Mouse (Mus musculus): ENCODE results near the gene Rftn1. TPM values are rescaled to one million over a fixed set of nuclear protein-coding genes. Genes with fewer than 3 reads are reported as not detected.

Gene Rftn1
- polyA plus RNA-seq, 1 experiment from 2014 or later, result 17.0 TPM

GRCm38 (mm10) chr17:50135466-50135865, 55.0 kb downstream of the Rftn1 start:
- Histone ChIP-seq H3K27ac (no peak overlapping the region), H3K4me2 (no peak overlapping the region), H3K9me3 (no peaks in the 10 kb centered on the region), H3K9ac (no peak overlapping the region), H3K27me3 (no peaks in the 10 kb centered on the region), H3K4me1 (replicated peaks) (no peaks in the 10 kb centered on the region), H3K36me3 (no peaks in the 10 kb centered on the region), H3K4me3 (no peak overlapping the region)
- WGBS, result 79% methylated on average over 10 of the region's 10 CpGs
- no peak for ATAC-seq (ENCODE audit: low FRiP score)

- 65% methylated on average over 4 of the region's 4 CpGs for WGBS
- H3K4me3 ChIP-seq, result no peak overlapping the region
- ATAC-seq (ENCODE audit: low FRiP score), result no peak
- H3K9me3 ChIP-seq, result no peaks in the 10 kb centered on the region
- no peak overlapping the region for H3K4me2 ChIP-seq
- 0 out of 2 replicates have a peak, but pooled peaks cover 13% of the 10 kb centered on the region for H3K4me1 ChIP-seq (replicated peaks)
- no peaks in the 10 kb centered on the region for H3K27me3 ChIP-seq
- no peak overlapping the region for H3K9ac ChIP-seq
- no peak overlapping the region for H3K27ac ChIP-seq
- H3K36me3 ChIP-seq, result no peaks in the 10 kb centered on the region
These were observed 58.8 kb downstream of the Rftn1 start for GRCm38 (mm10) chr17:50131698-50132097.

- Histone ChIP-seq H3K4me2 (no peak overlapping the region), H3K4me3 (no peak overlapping the region), H3K9me3 (no peaks in the 10 kb centered on the region), H3K27me3 (no peaks in the 10 kb centered on the region), H3K9ac (no peak overlapping the region), H3K36me3 (no peaks in the 10 kb centered on the region), H3K27ac (no peak overlapping the region), H3K4me1 (replicated peaks) (0 out of 2 replicates have a peak, but pooled peaks cover 13% of the 10 kb centered on the region)
- no peak for ATAC-seq (ENCODE audit: low FRiP score)
- 81% methylated on average over 4 of the region's 4 CpGs for WGBS
These were observed 60.1 kb downstream of the Rftn1 start for GRCm38 (mm10) chr17:50130421-50130820.

- Histone ChIP-seq H3K27me3 (no peaks in the 10 kb centered on the region), H3K9me3 (no peaks in the 10 kb centered on the region), H3K4me2 (no peak overlapping the region), H3K9ac (no peak overlapping the region), H3K36me3 (no peaks in the 10 kb centered on the region), H3K4me1 (replicated peaks) (0 out of 2 replicates have a peak, but pooled peaks cover 13% of the 10 kb centered on the region), H3K27ac (no peak overlapping the region), H3K4me3 (no peak overlapping the region)
- no peak for ATAC-seq (ENCODE audit: low FRiP score)
- WGBS, result 65% methylated on average over 3 of the region's 3 CpGs
These were observed 62.1 kb downstream of the Rftn1 start for GRCm38 (mm10) chr17:50128392-50128791.

- Histone ChIP-seq H3K9me3 (no peaks in the 10 kb centered on the region), H3K4me2 (no peak overlapping the region), H3K4me3 (no peak overlapping the region), H3K27ac (no peak overlapping the region), H3K9ac (no peak overlapping the region), H3K27me3 (no peaks in the 10 kb centered on the region), H3K36me3 (no peaks in the 10 kb centered on the region), H3K4me1 (replicated peaks) (0 out of 2 replicates have a peak, but pooled peaks cover 13% of the 10 kb centered on the region)
- WGBS, result 74% methylated on average over 9 of the region's 9 CpGs
- no peak for ATAC-seq (ENCODE audit: low FRiP score)
These were observed 63.2 kb downstream of the Rftn1 start for GRCm38 (mm10) chr17:50127045-50127813.

- Histone ChIP-seq H3K4me2 (no peak overlapping the region), H3K27ac (no peak overlapping the region), H3K4me1 (replicated peaks) (0 out of 2 replicates have a peak, but pooled peaks cover 13% of the 10 kb centered on the region), H3K36me3 (no peaks in the 10 kb centered on the region), H3K27me3 (no peaks in the 10 kb centered on the region), H3K9me3 (no peaks in the 10 kb centered on the region), H3K9ac (no peak overlapping the region), H3K4me3 (no peak overlapping the region)
- WGBS, result 36% methylated on average over 2 of the region's 2 CpGs
- no peak for ATAC-seq (ENCODE audit: low FRiP score)
These were observed 63.9 kb downstream of the Rftn1 start for GRCm38 (mm10) chr17:50126545-50126944.

GRCm38 (mm10) chr17:50125900-50126299, 64.6 kb downstream of the Rftn1 start:
- no peak for ATAC-seq (ENCODE audit: low FRiP score)
- 0 out of 2 replicates have a peak, but pooled peaks cover 13% of the 10 kb centered on the region for H3K4me1 ChIP-seq (replicated peaks)
- H3K27me3 ChIP-seq, result no peaks in the 10 kb centered on the region
- no peaks in the 10 kb centered on the region for H3K9me3 ChIP-seq
- no peak overlapping the region for H3K4me2 ChIP-seq
- whole genome bisulfite sequencing, result 85% methylated on average over 5 of the region's 5 CpGs
- H3K4me3 ChIP-seq, result no peak overlapping the region
- no peak overlapping the region for H3K9ac ChIP-seq
- H3K27ac ChIP-seq, result no peak overlapping the region
- no peaks in the 10 kb centered on the region for H3K36me3 ChIP-seq

- 86% methylated on average over 3 of the region's 3 CpGs for WGBS
These were observed 65.2 kb downstream of the Rftn1 start for GRCm38 (mm10) chr17:50125245-50125798.

GRCm38 (mm10) chr17:50124708-50125107, 65.8 kb downstream of the Rftn1 start:
- Histone ChIP-seq H3K9ac (no peak overlapping the region), H3K27ac (no peak overlapping the region), H3K36me3 (no peaks in the 10 kb centered on the region), H3K4me1 (replicated peaks) (0 out of 2 replicates have a peak, but pooled peaks cover 13% of the 10 kb centered on the region), H3K27me3 (no peaks in the 10 kb centered on the region), H3K4me2 (no peak overlapping the region), H3K9me3 (no peaks in the 10 kb centered on the region), H3K4me3 (no peak overlapping the region)
- WGBS, result 77% methylated on average over 4 of the region's 4 CpGs
- ATAC-seq (ENCODE audit: low FRiP score), result no peak

More at GRCm38 (mm10) chr17:50125245-50125798, 65.2 kb downstream of the Rftn1 start:
- H3K4me1 ChIP-seq (replicated peaks), result 0 out of 2 replicates have a peak, but pooled peaks cover 13% of the 10 kb centered on the region
- H3K9ac ChIP-seq, result no peak overlapping the region
- H3K4me2 ChIP-seq, result no peak overlapping the region
- no peaks in the 10 kb centered on the region for H3K27me3 ChIP-seq
- H3K36me3 ChIP-seq, result no peaks in the 10 kb centered on the region
- H3K9me3 ChIP-seq, result no peaks in the 10 kb centered on the region
- H3K27ac ChIP-seq, result no peak overlapping the region
- no peak for ATAC-seq (ENCODE audit: low FRiP score)
- H3K4me3 ChIP-seq, result no peak overlapping the region

GRCm38 (mm10) chr17:50122555-50122954, 67.9 kb downstream of the Rftn1 start:
- Histone ChIP-seq H3K9me3 (no peaks in the 10 kb centered on the region), H3K4me1 (replicated peaks) (0 out of 2 replicates have a peak, but pooled peaks cover 3% of the 10 kb centered on the region), H3K9ac (no peak overlapping the region), H3K4me2 (no peak overlapping the region), H3K27ac (no peak overlapping the region), H3K36me3 (no peaks in the 10 kb centered on the region), H3K4me3 (no peak overlapping the region), H3K27me3 (no peaks in the 10 kb centered on the region)
- 80% methylated on average over 8 of the region's 8 CpGs for WGBS
- ATAC-seq (ENCODE audit: low FRiP score), result no peak

- no peaks in the 10 kb centered on the region for H3K27me3 ChIP-seq
- no peak overlapping the region for H3K9ac ChIP-seq
- H3K27ac ChIP-seq, result no peak overlapping the region
- no peaks in the 10 kb centered on the region for H3K9me3 ChIP-seq
- WGBS, result 85% methylated on average over 4 of the region's 4 CpGs
- no peak overlapping the region for H3K4me3 ChIP-seq
- no peak for ATAC-seq (ENCODE audit: low FRiP score)
- no peak overlapping the region for H3K4me2 ChIP-seq
- H3K4me1 ChIP-seq (replicated peaks), result no peaks in the 10 kb centered on the region
- H3K36me3 ChIP-seq, result no peaks in the 10 kb centered on the region
These were observed 70.4 kb downstream of the Rftn1 start for GRCm38 (mm10) chr17:50120098-50120497.

GRCm38 (mm10) chr17:50117461-50117860, 73.0 kb downstream of the Rftn1 start:
- H3K9me3 ChIP-seq, result no peaks in the 10 kb centered on the region
- no peaks in the 10 kb centered on the region for H3K36me3 ChIP-seq
- no peaks in the 10 kb centered on the region for H3K4me1 ChIP-seq (replicated peaks)
- 94% methylated on average over 7 of the region's 7 CpGs for WGBS
- H3K27ac ChIP-seq, result no peak overlapping the region
- no peak overlapping the region for H3K9ac ChIP-seq
- no peak for ATAC-seq (ENCODE audit: low FRiP score)
- no peak overlapping the region for H3K4me3 ChIP-seq
- H3K4me2 ChIP-seq, result no peak overlapping the region
- no peaks in the 10 kb centered on the region for H3K27me3 ChIP-seq

GRCm38 (mm10) chr17:50116980-50117379, 73.5 kb downstream of the Rftn1 start:
- H3K9ac ChIP-seq, result no peak overlapping the region
- H3K4me1 ChIP-seq (replicated peaks), result no peaks in the 10 kb centered on the region
- H3K27ac ChIP-seq, result no peak overlapping the region
- H3K4me3 ChIP-seq, result no peak overlapping the region
- no peaks in the 10 kb centered on the region for H3K27me3 ChIP-seq
- WGBS, result 87% methylated on average over 3 of the region's 3 CpGs
- H3K36me3 ChIP-seq, result no peaks in the 10 kb centered on the region
- no peaks in the 10 kb centered on the region for H3K9me3 ChIP-seq
- no peak for ATAC-seq (ENCODE audit: low FRiP score)
- no peak overlapping the region for H3K4me2 ChIP-seq

Measured in hindbrain, embryonic 13.5 days (tissue).